Mouse (Mus musculus): ENCODE measurements around the gene Sf1. TPM values are rescaled to one million over a fixed set of nuclear protein-coding genes. Genes with fewer than 3 reads are reported as not detected.

Sf1 gene
- polyA plus RNA-seq, 1 experiment from 2014 or later, result 132 TPM

DNA sequence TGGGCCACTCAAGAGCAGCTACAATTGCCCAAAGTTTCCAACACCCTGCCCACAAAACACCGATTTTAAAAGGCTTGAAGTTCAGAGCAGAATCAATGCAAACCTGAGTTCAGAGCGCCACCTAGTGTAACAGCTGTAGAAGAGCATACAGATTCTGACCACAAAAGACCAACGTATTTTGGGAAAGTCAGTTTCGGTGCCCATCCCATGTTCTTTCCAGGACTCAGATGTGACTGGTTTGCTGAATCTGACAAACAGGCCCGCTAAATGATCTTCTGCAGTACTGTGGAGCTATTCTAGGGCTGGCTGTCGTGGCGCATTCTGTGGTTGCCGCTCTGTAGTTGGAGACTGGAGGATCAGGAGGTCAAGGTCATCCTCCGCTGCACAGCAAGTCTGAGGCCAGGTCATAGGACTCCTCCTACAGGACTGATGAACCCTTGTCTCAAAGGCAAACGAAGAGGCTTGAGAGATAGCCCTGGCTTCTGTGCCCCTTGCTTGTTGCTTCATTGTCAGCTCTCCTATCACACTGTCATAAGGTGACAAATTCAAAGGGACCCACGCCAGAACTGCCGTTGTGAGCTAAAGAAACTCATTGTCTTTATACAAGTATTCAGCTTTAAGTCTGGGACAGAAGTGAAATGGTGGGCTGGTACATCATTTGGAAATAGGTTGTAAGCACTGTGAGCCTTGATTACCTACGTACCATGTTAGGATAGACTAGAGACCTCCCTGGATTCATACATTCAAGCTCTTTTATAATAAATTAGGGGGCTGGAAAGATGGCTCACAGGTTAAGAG lies 31.6 kb upstream of the Sf1 start:
- peaks cover 2% of the 10 kb centered on the region; the same call in 1 of the 2 replicates for H3K36me3 ChIP-seq (ENCODE audit: insufficient read depth, low read length)
- no peak for ATAC-seq (ENCODE audit: low FRiP score, low TSS enrichment)
- peak overlapping the region; percentile 68 for H3K9ac ChIP-seq (replicated peaks; ENCODE audit: low read length)
- WGBS, result 19% methylated on average over 13 of the region's 13 CpGs
- no peaks in the 10 kb centered on the region for H3K27me3 ChIP-seq (ENCODE audit: insufficient read depth, low read length)
- H3K4me1 ChIP-seq (ENCODE audit: insufficient read depth, low read length), result peaks cover 26% of the 10 kb centered on the region
- peak overlapping the region; percentile 23 for H3K4me3 ChIP-seq (ENCODE audit: low read length)
- H3K4me2 ChIP-seq (replicated peaks; ENCODE audit: low read depth, low read length), result peak overlapping the region; percentile 56
- no peaks in the 10 kb centered on the region for H3K9me3 ChIP-seq (ENCODE audit: low read length)
- no peak overlapping the region for H3K27ac ChIP-seq (ENCODE audit: low read length)

DNA sequence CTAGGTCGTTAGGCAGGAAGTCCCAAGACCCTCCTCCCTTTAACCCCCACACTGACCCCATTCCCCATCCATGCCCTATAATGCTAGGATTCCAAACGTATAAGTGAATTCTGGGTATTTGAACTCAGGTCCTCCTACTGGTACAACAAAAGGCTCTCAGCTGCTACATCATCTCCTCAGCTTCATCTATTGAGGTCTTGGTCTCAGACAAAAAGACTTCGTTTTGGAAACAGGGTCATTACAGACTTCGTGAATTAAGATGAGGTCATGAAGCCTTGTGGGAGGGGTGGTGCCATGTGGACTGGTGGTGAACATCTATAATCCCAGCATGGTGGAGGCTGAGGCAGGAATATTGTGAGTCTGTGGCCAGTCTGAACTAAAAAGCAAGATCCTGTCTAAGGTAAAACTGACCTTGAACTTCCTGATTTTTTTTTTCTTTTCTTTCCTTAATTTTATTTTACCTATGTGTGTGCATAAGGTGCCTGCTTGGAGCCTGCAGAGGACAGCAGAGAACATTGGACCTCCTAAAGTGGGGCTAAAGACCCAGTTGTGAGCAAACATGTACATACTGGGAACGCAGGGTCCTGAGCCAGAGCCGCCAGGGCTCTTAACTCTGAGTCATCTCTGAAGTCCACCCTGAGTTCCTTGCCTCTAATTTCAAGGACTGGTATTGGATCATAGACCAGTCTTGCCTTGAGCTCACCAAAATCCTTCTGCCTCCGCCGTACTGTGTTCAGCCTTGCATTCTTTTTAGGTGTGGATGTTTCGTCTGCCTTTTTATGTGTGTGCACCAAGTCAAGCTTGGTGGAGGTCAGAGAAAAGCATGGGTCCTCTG lies 29.5 kb upstream of the Sf1 start:
- peak; percentile 12 for ATAC-seq (ENCODE audit: low FRiP score, low TSS enrichment)
- Histone ChIP-seq H3K9ac (replicated peaks; ENCODE audit: low read length) (peak overlapping the region; percentile 64), H3K27ac (ENCODE audit: low read length) (peak overlapping the region; percentile 82), H3K4me2 (replicated peaks; ENCODE audit: low read depth, low read length) (peak overlapping the region; percentile 94), H3K4me3 (ENCODE audit: low read length) (peak overlapping the region; percentile 87), H3K36me3 (ENCODE audit: insufficient read depth, low read length) (peaks cover 22% of the 10 kb centered on the region), H3K4me1 (ENCODE audit: insufficient read depth, low read length) (peaks cover 31% of the 10 kb centered on the region), H3K9me3 (ENCODE audit: low read length) (no peaks in the 10 kb centered on the region), H3K27me3 (ENCODE audit: insufficient read depth, low read length) (no peaks in the 10 kb centered on the region)
- 56% methylated on average over 9 of the region's 9 CpGs for WGBS

DNA sequence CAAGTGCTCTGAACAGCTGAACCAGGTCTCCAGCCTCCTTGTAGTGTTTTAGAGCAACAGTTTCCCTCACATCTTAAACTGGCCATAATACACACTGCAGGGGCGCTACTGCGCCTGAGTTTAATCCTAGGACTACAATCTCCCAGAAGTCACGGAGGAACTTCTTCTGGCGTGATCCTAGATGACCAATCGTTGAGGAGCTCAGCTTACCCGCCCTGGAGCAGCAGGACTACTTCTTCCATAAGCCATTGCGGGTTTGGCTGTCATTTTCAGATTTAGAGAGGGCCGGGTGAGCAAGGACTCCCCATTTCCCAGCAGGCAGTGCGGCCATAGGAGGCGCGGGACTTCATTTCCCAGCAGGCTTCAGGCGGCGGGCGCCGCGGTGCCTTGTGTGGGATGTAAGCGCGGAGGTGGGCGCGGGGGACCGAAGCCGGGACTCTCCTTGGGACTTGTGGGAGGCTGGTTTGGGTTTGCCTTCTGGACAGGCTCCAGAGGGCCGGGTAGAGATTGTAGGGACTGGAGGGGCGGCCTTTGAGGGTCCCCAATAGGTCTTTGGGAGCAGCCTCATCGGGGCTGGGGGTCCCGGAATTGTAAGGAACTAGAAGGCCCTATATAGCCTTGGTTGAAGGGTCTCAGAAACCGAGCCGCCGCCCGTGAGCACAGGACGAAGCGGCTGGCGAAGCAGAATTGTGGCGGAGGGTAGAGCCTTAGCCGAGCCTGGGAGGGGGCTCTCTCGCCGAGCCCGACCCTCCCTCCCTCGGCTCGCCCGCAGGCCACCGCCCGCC lies 28.6 kb upstream of the Sf1 start, which contains the start of gene Men1:
Men1 (plus strand) TSS at position 307 of the 785 bp plus-strand sequence.
- Histone ChIP-seq H3K4me2 (replicated peaks; ENCODE audit: low read depth, low read length) (peak within 1 kb of the TSS; percentile 94), H3K4me3 (ENCODE audit: low read length) (peak within 1 kb of the TSS; percentile 87), H3K27me3 (ENCODE audit: insufficient read depth, low read length) (no peaks in the 10 kb centered on the region), H3K36me3 (ENCODE audit: insufficient read depth, low read length) (peaks cover 31% of the 10 kb centered on the region), H3K9ac (replicated peaks; ENCODE audit: low read length) (peak within 1 kb of the TSS; percentile 85), H3K9me3 (ENCODE audit: low read length) (no peaks in the 10 kb centered on the region), H3K27ac (ENCODE audit: low read length) (peak within 1 kb of the TSS; percentile 82), H3K4me1 (ENCODE audit: insufficient read depth, low read length) (peaks cover 39% of the 10 kb centered on the region)
- ATAC-seq (ENCODE audit: low FRiP score, low TSS enrichment), result peak; percentile 93
- WGBS, result under 1% methylated on average over 40 of the region's 43 CpGs

DNA sequence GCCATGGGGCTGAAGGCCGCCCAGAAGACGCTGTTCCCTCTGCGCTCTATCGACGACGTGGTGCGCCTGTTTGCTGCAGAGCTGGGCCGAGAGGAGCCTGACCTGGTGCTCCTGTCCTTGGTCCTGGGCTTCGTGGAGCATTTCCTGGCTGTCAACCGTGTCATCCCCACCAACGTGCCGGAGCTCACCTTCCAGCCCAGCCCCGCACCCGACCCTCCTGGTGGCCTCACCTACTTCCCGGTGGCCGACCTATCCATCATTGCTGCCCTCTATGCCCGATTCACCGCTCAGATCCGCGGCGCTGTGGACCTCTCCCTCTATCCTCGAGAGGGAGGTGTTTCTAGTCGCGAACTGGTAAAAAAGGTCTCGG lies 28.0 kb upstream of the Sf1 start:
- Histone ChIP-seq H3K4me1 (ENCODE audit: insufficient read depth, low read length) (peaks cover 45% of the 10 kb centered on the region), H3K36me3 (ENCODE audit: insufficient read depth, low read length) (peaks cover 32% of the 10 kb centered on the region), H3K27me3 (ENCODE audit: insufficient read depth, low read length) (no peaks in the 10 kb centered on the region), H3K4me3 (ENCODE audit: low read length) (peak overlapping the region; percentile 87), H3K9ac (replicated peaks; ENCODE audit: low read length) (peak overlapping the region; percentile 85), H3K4me2 (replicated peaks; ENCODE audit: low read depth, low read length) (peak overlapping the region; percentile 94), H3K9me3 (ENCODE audit: low read length) (no peaks in the 10 kb centered on the region), H3K27ac (ENCODE audit: low read length) (peak overlapping the region; percentile 70)
- under 1% methylated on average over 23 of the region's 25 CpGs for WGBS
- ATAC-seq (ENCODE audit: low FRiP score, low TSS enrichment), result peak; percentile 3; the same call in 1 of the 2 replicates

DNA sequence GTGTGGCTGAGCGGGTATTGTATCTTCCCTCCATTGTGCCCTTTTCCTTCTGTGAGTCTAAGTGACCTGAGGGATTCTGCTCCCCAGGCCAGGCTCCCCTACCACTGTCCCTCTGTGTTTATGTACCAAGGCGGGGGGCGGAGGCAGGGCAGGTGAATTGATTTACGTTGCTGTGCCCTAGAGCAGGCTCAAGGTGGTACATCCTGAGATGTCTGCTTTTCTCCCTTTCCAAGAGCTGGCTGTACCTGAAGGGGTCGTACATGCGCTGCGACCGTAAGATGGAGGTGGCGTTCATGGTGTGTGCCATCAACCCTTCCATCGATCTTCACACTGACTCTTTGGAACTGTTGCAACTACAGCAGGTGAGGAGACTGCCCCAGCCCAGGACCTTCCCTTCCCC lies 26.6 kb upstream of the Sf1 start:
- no peak overlapping the region for H3K27ac ChIP-seq (ENCODE audit: low read length)
- peaks cover 42% of the 10 kb centered on the region for H3K4me1 ChIP-seq (ENCODE audit: insufficient read depth, low read length)
- no peaks in the 10 kb centered on the region for H3K9me3 ChIP-seq (ENCODE audit: low read length)
- H3K4me2 ChIP-seq (replicated peaks; ENCODE audit: low read depth, low read length), result peak overlapping the region; percentile 94
- H3K4me3 ChIP-seq (ENCODE audit: low read length), result no peak overlapping the region
- WGBS, result 89% methylated on average over 10 of the region's 10 CpGs
- no peak for ATAC-seq (ENCODE audit: low FRiP score, low TSS enrichment)
- peaks cover 32% of the 10 kb centered on the region for H3K36me3 ChIP-seq (ENCODE audit: insufficient read depth, low read length)
- peak overlapping the region; percentile 85 for H3K9ac ChIP-seq (replicated peaks; ENCODE audit: low read length)
- H3K27me3 ChIP-seq (ENCODE audit: insufficient read depth, low read length), result no peaks in the 10 kb centered on the region

DNA sequence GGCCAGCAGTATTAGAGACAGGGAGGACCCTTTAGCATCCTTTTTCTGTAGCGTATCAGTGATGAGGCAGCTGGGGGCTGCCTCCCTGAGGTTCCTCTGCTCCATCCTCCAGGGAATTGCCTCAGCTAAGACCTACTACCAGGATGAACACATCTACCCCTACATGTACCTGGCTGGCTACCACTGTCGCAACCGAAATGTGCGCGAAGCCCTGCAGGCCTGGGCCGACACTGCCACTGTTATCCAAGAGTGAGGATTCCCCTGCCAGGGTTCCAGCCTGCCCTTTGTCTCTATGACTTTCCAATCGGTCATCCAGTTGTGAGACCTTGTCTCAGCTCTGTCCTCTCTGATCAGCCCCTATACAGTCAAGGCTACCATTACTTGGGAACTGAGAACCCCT lies 25.3 kb upstream of the Sf1 start:
- Histone ChIP-seq H3K27me3 (ENCODE audit: insufficient read depth, low read length) (no peaks in the 10 kb centered on the region), H3K27ac (ENCODE audit: low read length) (no peak overlapping the region), H3K4me3 (ENCODE audit: low read length) (no peak overlapping the region), H3K36me3 (ENCODE audit: insufficient read depth, low read length) (peaks cover 32% of the 10 kb centered on the region), H3K4me2 (replicated peaks; ENCODE audit: low read depth, low read length) (no peak overlapping the region), H3K4me1 (ENCODE audit: insufficient read depth, low read length) (peaks cover 42% of the 10 kb centered on the region), H3K9me3 (ENCODE audit: low read length) (no peaks in the 10 kb centered on the region), H3K9ac (replicated peaks; ENCODE audit: low read length) (no peak overlapping the region)
- ATAC-seq (ENCODE audit: low FRiP score, low TSS enrichment), result no peak
- 98% methylated on average over 7 of the region's 7 CpGs for WGBS

DNA sequence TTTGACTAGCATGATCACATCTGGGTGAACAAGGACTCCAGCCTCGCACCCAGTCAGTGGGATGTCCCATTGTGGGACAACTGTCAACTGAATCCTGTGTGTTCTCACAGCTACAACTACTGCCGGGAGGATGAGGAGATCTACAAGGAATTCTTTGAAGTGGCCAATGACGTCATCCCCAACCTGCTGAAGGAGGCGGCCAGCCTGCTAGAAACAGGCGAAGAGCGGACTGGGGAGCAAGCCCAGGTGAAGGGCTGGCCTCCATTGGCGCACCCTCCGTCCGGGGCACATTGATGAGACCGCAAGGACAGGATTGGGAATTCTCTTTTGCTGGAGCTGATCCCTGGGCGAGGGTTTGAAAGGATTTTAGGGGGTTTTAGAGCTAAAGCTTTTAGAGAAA lies 24.8 kb upstream of the Sf1 start:
- no peak for ATAC-seq (ENCODE audit: low FRiP score, low TSS enrichment)
- WGBS, result 88% methylated on average over 11 of the region's 11 CpGs
- H3K36me3 ChIP-seq (ENCODE audit: insufficient read depth, low read length), result peaks cover 32% of the 10 kb centered on the region
- no peak overlapping the region for H3K4me3 ChIP-seq (ENCODE audit: low read length)
- H3K9ac ChIP-seq (replicated peaks; ENCODE audit: low read length), result no peak overlapping the region
- H3K27me3 ChIP-seq (ENCODE audit: insufficient read depth, low read length), result no peaks in the 10 kb centered on the region
- H3K27ac ChIP-seq (ENCODE audit: low read length), result no peak overlapping the region
- H3K9me3 ChIP-seq (ENCODE audit: low read length), result no peaks in the 10 kb centered on the region
- H3K4me1 ChIP-seq (ENCODE audit: insufficient read depth, low read length), result peaks cover 46% of the 10 kb centered on the region
- no peak overlapping the region for H3K4me2 ChIP-seq (replicated peaks; ENCODE audit: low read depth, low read length)

DNA sequence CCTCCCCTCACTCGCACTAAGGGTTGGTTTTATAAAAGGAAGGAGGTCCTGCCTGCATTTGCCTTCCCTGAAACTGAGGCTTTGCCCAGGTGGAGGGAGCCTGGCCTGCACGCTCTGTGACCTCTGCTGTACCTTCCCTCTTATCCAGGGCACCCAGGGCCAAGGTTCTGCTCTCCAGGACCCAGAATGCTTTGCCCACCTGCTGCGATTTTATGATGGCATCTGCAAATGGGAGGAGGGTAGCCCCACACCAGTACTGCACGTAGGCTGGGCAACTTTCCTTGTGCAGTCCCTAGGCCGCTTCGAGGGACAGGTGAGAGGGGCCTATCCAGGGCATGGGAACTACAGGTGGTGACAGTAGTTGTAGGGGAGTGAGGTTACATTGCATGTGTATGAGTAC lies 24.3 kb upstream of the Sf1 start:
- H3K4me3 ChIP-seq (ENCODE audit: low read length), result no peak overlapping the region
- WGBS, result 88% methylated on average over 6 of the region's 6 CpGs
- H3K36me3 ChIP-seq (ENCODE audit: insufficient read depth, low read length), result peaks cover 37% of the 10 kb centered on the region
- no peak for ATAC-seq (ENCODE audit: low FRiP score, low TSS enrichment)
- peaks cover 43% of the 10 kb centered on the region for H3K4me1 ChIP-seq (ENCODE audit: insufficient read depth, low read length)
- no peaks in the 10 kb centered on the region for H3K9me3 ChIP-seq (ENCODE audit: low read length)
- H3K27ac ChIP-seq (ENCODE audit: low read length), result peak overlapping the region; percentile 65; the same call in 1 of the 2 replicates
- H3K27me3 ChIP-seq (ENCODE audit: insufficient read depth, low read length), result no peaks in the 10 kb centered on the region
- H3K4me2 ChIP-seq (replicated peaks; ENCODE audit: low read depth, low read length), result no peak overlapping the region
- H3K9ac ChIP-seq (replicated peaks; ENCODE audit: low read length), result no peak overlapping the region

DNA sequence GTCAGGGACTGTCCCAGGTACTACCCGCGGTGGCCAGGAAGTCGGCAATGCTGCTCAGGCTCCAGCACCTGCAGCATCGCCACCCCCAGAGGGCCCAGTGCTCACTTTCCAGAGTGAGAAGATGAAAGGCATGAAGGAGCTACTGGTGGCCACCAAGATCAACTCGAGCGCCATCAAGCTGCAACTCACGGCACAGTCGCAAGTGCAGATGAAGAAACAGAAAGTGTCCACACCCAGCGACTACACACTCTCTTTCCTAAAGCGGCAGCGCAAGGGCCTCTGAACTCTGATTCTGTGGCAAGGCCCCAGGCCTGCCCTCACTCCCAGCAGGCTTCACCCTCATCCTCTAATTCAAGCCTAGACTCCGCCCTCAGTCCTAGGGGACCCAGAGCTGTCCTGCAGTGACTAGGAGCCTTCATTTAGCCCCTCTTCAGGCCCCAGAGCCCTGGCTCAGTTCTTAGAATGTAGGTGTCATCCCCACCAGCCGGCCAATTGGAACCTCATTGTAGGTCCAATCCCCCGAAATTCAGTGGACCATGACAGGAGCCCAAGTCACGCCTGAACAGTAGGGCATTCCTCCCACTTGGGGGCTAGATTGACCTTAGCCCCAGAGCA lies 23.5 kb upstream of the Sf1 start:
- H3K4me1 ChIP-seq (ENCODE audit: insufficient read depth, low read length), result peaks cover 40% of the 10 kb centered on the region
- H3K36me3 ChIP-seq (ENCODE audit: insufficient read depth, low read length), result peaks cover 38% of the 10 kb centered on the region
- no peaks in the 10 kb centered on the region for H3K9me3 ChIP-seq (ENCODE audit: low read length)
- ATAC-seq (ENCODE audit: low FRiP score, low TSS enrichment), result 0 out of 2 replicates have a peak, but pooled peaks have one; percentile 29
- H3K9ac ChIP-seq (replicated peaks; ENCODE audit: low read length), result peak overlapping the region; percentile 46
- H3K4me3 ChIP-seq (ENCODE audit: low read length), result peak overlapping the region; percentile 82
- peak overlapping the region; percentile 65 for H3K27ac ChIP-seq (ENCODE audit: low read length)
- peak overlapping the region; percentile 99 for H3K4me2 ChIP-seq (replicated peaks; ENCODE audit: low read depth, low read length)
- 45% methylated on average over 15 of the region's 15 CpGs for WGBS
- no peaks in the 10 kb centered on the region for H3K27me3 ChIP-seq (ENCODE audit: insufficient read depth, low read length)

All from kidney, embryonic 16.5 days (tissue).